Mouse (Mus musculus): ENCODE measurements at regions not wholly inside any gene's neighbourhood (a gene's known extent, or its start where the extent isn't known, plus 50 kb on each side); places are given as distances from the start of the nearest gene placed in this dataset.

GRCm38 (mm10) chr13:47300486-47300885 lies 178.0 kb downstream of the Rnf144b start:
- no peak for TF ChIP-seq CTCF (IDR thresholded peaks at IDR 0.05; ENCODE audit: low read depth)
- no peak for TF ChIP-seq EP300 (optimal IDR thresholded peaks at IDR 0.05)
